ENCODE assay signal across 8 mouse cellular contexts in genomic region chr3:41376848-41377582, GRCm38 (mm10).
DNase-seq lines count a peak whose midpoint lies in the region; ATAC-seq and TF ChIP-seq lines count a peak whose summit lies in the region.

No protein-coding gene starts in this region.

- CTCF ChIA-PET in Patski (lab: Charles Lee), result interaction anchor here (0.8 to 3.5 kb wide), 12 partner anchors 10 to 195 kb away, joined by 3 to 15 read pairs (median 3); no protein-coding TSS in a partner anchor

- POLR2A ChIA-PET in Patski (lab: Charles Lee), result interaction anchor here (0.9 to 2.3 kb wide), 2 partner anchors 181 to 189 kb away, joined by 3 to 7 read pairs; no protein-coding TSS in a partner anchor

- no peaks in the 10 kb centered on the region for H3K4me1 ChIP-seq in kidney, postnatal 0 days (replicated peaks; ENCODE audit: insufficient read depth, low read length)
- H3K4me1 ChIP-seq in heart, embryonic 14.5 days (ENCODE audit: control insufficient read depth in 2 of 2, insufficient read depth in 2 of 2, low read length in 2 of 2), result peaks cover 10 to 31% of the 10 kb centered on the region in 2 experiments
- peaks cover 12% of the 10 kb centered on the region for H3K4me1 ChIP-seq in midbrain, embryonic 14.5 days (ENCODE audit: control insufficient read depth, insufficient read depth, low read length)

- no peak overlapping the region for H3K27ac ChIP-seq in kidney, postnatal 0 days
- H3K27ac ChIP-seq in heart, embryonic 14.5 days (replicated peaks in 1 of 2; ENCODE audit: control insufficient read depth in 1 of 2, insufficient read depth in 1 of 2, low read depth in 2 of 2, low read length in 2 of 2), result peak overlapping the region; percentile 25 to 26; a peak in 1 of 4 replicates
- H3K27ac ChIP-seq in midbrain, embryonic 14.5 days (replicated peaks; ENCODE audit: low read depth, low read length), result no peak overlapping the region

- no peak overlapping the region for H3K4me2 ChIP-seq in kidney, postnatal 0 days (ENCODE audit: low read length)
- no peak overlapping the region for H3K4me2 ChIP-seq in heart, embryonic 14.5 days (ENCODE audit: low read length)
- H3K4me2 ChIP-seq in midbrain, embryonic 14.5 days (ENCODE audit: low read length), result no peak overlapping the region

- peak; percentile 47 for TF ChIP-seq CTCF in kidney, postnatal 0 days (IDR thresholded peaks at IDR 0.05; ENCODE audit: low read depth)
- no peak for TF ChIP-seq CTCF in Patski (IDR thresholded peaks at IDR 0.05)

- H3K36me3 ChIP-seq in kidney, postnatal 0 days (ENCODE audit: insufficient read depth, low read length), result no peaks in the 10 kb centered on the region
- no peaks in the 10 kb centered on the region for H3K36me3 ChIP-seq in heart, embryonic 14.5 days (ENCODE audit: control insufficient read depth, insufficient read depth, low read length)
- no peaks in the 10 kb centered on the region for H3K36me3 ChIP-seq in midbrain, embryonic 14.5 days (ENCODE audit: control insufficient read depth, insufficient read depth, low read length)

- peak; percentile 57; the same call in 1 of the 2 replicates for ATAC-seq in kidney, postnatal 0 days (replicated peaks; ENCODE audit: low FRiP score, low read depth)
- peak; percentile 82 for ATAC-seq in Patski
- peak; percentile 86 for ATAC-seq in heart, embryonic 14.5 days (ENCODE audit: insufficient number of reproducible peaks, insufficient read depth, low FRiP score, low read depth)
- ATAC-seq in midbrain, embryonic 14.5 days (ENCODE audit: low FRiP score, low TSS enrichment), result peak; percentile 51
- ATAC-seq in cerebellum, adult (ENCODE audit: insufficient number of reproducible peaks, low FRiP score, low TSS enrichment), result no peak

- H3K9ac ChIP-seq in kidney, postnatal 0 days (ENCODE audit: low read depth, low read length), result no peak overlapping the region
- no peak overlapping the region for H3K9ac ChIP-seq in heart, embryonic 14.5 days (ENCODE audit: low read length)
- H3K9ac ChIP-seq in midbrain, embryonic 14.5 days (replicated peaks; ENCODE audit: low read length), result no peak overlapping the region

- no peak overlapping the region for H3K4me3 ChIP-seq in kidney, postnatal 0 days (replicated peaks; ENCODE audit: low read depth, low read length)
- no peak overlapping the region for H3K4me3 ChIP-seq in heart, embryonic 14.5 days (ENCODE audit: control insufficient read depth in 1 of 2, insufficient read depth in 1 of 2, low read depth in 1 of 2, low read length in 2 of 2)
- H3K4me3 ChIP-seq in midbrain, embryonic 14.5 days (replicated peaks; ENCODE audit: low read depth, low read length), result no peak overlapping the region

- no peaks in the 10 kb centered on the region for H3K9me3 ChIP-seq in kidney, postnatal 0 days (replicated peaks; ENCODE audit: low read length)
- no peaks in the 10 kb centered on the region for H3K9me3 ChIP-seq in heart, embryonic 14.5 days (ENCODE audit: control insufficient read depth, low read length)
- H3K9me3 ChIP-seq in midbrain, embryonic 14.5 days (ENCODE audit: control insufficient read depth, low read length), result no peaks in the 10 kb centered on the region

- in situ Hi-C loops in Patski (cut with MboI; ENCODE audit: low pct_unique_long_range_greater_than_20kb), result loop anchor here (5.0 kb wide), 4 partner anchors 90 to 195 kb away; no protein-coding TSS in a partner anchor

- no peak for DNase-seq in kidney, postnatal 0 days (ENCODE audit: low spot score)
- DNase-seq in kidney, postnatal 25 days, result no peak
- DNase-seq in Patski (ENCODE audit: low read depth, low spot score), result peak; percentile 97
- peak; percentile 54 for DNase-seq in midbrain, embryonic 14.5 days
- no peak for DNase-seq in gastrocnemius, postnatal 25 days
- DNase-seq in testis, postnatal 14 days (ENCODE audit: low spot score), result no peak

- WGBS in kidney, postnatal 0 days, result 62% methylated on average over 6 of the region's 6 CpGs
- 39% methylated on average over 6 of the region's 6 CpGs for WGBS in heart, embryonic 14.5 days
- 30% methylated on average over 6 of the region's 6 CpGs for WGBS in midbrain, embryonic 14.5 days

- H3K27me3 ChIP-seq in kidney, postnatal 0 days (ENCODE audit: insufficient read depth, low read length), result no peaks in the 10 kb centered on the region
- no peaks in the 10 kb centered on the region for H3K27me3 ChIP-seq in Patski
- no peaks in the 10 kb centered on the region for H3K27me3 ChIP-seq in heart, embryonic 14.5 days (ENCODE audit: control insufficient read depth, insufficient read depth, low read length)
- H3K27me3 ChIP-seq in midbrain, embryonic 14.5 days (ENCODE audit: control insufficient read depth, insufficient read depth, low read length), result no peaks in the 10 kb centered on the region

Comparison
In these comparisons a context has a peak if more than half of its experiments do, and no peak if none do; other contexts are left out.
1. DNase-seq: peak in Patski (single experiment) and midbrain, embryonic 14.5 days (single experiment); none in kidney, postnatal 0 days (single experiment), kidney, postnatal 25 days (0 of 2), gastrocnemius, postnatal 25 days (single experiment) and testis, postnatal 14 days (single experiment).
2. H3K27ac ChIP-seq: peak in heart, embryonic 14.5 days (2 of 2); none in kidney, postnatal 0 days (single experiment) and midbrain, embryonic 14.5 days (single experiment).